ENCODE assay signal across 8 mouse cellular contexts in the genomic region with DNA sequence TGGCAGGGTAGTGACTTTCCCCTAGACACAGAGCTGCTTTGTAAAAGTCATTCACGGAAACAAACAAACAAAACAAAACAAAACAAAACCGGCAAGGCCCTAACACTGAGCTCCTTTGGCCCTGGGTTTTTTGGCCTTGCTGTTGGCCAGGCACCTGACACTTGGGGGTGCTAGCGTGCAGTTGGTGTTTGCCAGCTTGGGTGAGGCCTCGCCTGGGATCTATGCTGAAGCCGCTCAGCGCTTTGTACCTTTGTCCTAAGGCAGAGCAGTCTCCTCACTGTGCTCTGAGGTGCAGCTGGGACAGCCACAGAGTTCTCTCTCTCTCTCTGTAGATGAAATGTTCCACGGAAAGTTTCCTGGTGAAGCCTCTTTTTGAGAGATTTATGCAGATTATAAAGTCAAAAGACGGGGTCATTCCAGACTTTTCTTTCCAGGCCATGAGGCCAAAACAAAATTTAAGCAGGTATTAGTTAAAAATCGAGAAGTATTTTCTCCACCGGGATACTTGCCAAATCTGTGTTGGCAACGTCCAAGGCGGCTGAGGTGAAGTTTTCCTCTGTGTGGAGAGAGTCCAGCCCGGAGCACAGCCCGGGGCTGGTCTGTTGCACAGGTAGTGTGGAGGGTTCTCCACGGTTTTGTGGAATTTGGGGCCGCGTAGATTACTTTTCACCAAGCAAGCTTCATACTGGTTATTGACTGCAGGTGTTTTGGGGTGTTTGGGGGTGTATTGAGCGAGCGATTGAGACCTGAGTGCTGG.
DNase-seq lines count a peak whose midpoint lies in the region; ATAC-seq and TF ChIP-seq lines count a peak whose summit lies in the region.

No protein-coding gene starts in this region.

- CTCF ChIA-PET in Patski (lab: Charles Lee): interaction anchor here (0.7 to 2.7 kb wide), 9 partner anchors 11 to 746 kb away, joined by 3 to 12 read pairs (median 4); no protein-coding TSS in a partner anchor

- no peaks in the 10 kb centered on the region for H3K27me3 ChIP-seq in Patski
- no peaks in the 10 kb centered on the region for H3K27me3 ChIP-seq in forebrain, embryonic 16.5 days (replicated peaks; ENCODE audit: control insufficient read depth, insufficient read depth, low read length)
- no peaks in the 10 kb centered on the region for H3K27me3 ChIP-seq in lung, embryonic 16.5 days (ENCODE audit: control insufficient read depth, insufficient read depth, low read depth, low read length)

- WGBS in forebrain, embryonic 16.5 days: 32% methylated on average over 19 of the region's 19 CpGs
- WGBS in lung, embryonic 16.5 days: 39% methylated on average over 19 of the region's 19 CpGs

- POLR2A ChIA-PET in Patski (lab: Charles Lee): no interaction called here

- no peak overlapping the region for H3K4me3 ChIP-seq in forebrain, embryonic 16.5 days (replicated peaks; ENCODE audit: low read length)
- no peak overlapping the region for H3K4me3 ChIP-seq in layer of hippocampus, adult 2 months
- no peak overlapping the region for H3K4me3 ChIP-seq in lung, embryonic 16.5 days (ENCODE audit: low read length)

- H3K27ac ChIP-seq in forebrain, embryonic 16.5 days (ENCODE audit: low read length): no peak overlapping the region
- peak overlapping the region; percentile 39; the same call in 1 of the 2 replicates for H3K27ac ChIP-seq in layer of hippocampus, adult 2 months
- 0 out of 2 replicates have a peak overlapping the region, but pooled peaks have one; percentile 37 for H3K27ac ChIP-seq in lung, embryonic 16.5 days (ENCODE audit: low read length)

- no peak overlapping the region for H3K4me2 ChIP-seq in forebrain, embryonic 16.5 days (ENCODE audit: low read length)
- H3K4me2 ChIP-seq in lung, embryonic 16.5 days (ENCODE audit: low read depth, low read length): no peak overlapping the region

- no peaks in the 10 kb centered on the region for H3K9me3 ChIP-seq in forebrain, embryonic 16.5 days (ENCODE audit: control insufficient read depth, low read length)
- H3K9me3 ChIP-seq in lung, embryonic 16.5 days (ENCODE audit: control insufficient read depth, low read length): no peaks in the 10 kb centered on the region

- peak; percentile 78 for TF ChIP-seq CTCF in Patski (IDR thresholded peaks at IDR 0.05)
- TF ChIP-seq CTCF in layer of hippocampus, adult 2 months (conservative IDR thresholded peaks at IDR 0.05): peak; percentile 83

- in situ Hi-C loops in Patski (cut with MboI; ENCODE audit: low pct_unique_long_range_greater_than_20kb): loop anchor here (10.0 to 25.0 kb wide), 2 partner anchors 154 to 678 kb away; no protein-coding TSS in a partner anchor

- no peak for DNase-seq in Patski (ENCODE audit: low read depth, low spot score)
- peak; percentile 68 to 72 for DNase-seq in cerebellum, adult 18-20 months
- DNase-seq in layer of hippocampus, adult 2 months (ENCODE audit: low spot score in 2 of 2): peak; percentile 46 to 63
- peak; percentile 57 for DNase-seq in ovary, postnatal 14 days (ENCODE audit: low spot score)
- peak; percentile 33 to 65 for DNase-seq in urinary bladder, postnatal 36 days (ENCODE audit: low spot score in 2 of 2)

- H3K36me3 ChIP-seq in forebrain, embryonic 16.5 days (ENCODE audit: control insufficient read depth, insufficient read depth): no peaks in the 10 kb centered on the region
- H3K36me3 ChIP-seq in lung, embryonic 16.5 days (ENCODE audit: control insufficient read depth, insufficient read depth, low read length): no peaks in the 10 kb centered on the region

- peaks cover 10% of the 10 kb centered on the region for H3K4me1 ChIP-seq in forebrain, embryonic 16.5 days (replicated peaks; ENCODE audit: control insufficient read depth, insufficient read depth, low read length)
- peaks cover 12% of the 10 kb centered on the region; the same call in 1 of the 2 replicates for H3K4me1 ChIP-seq in lung, embryonic 16.5 days (replicated peaks; ENCODE audit: control insufficient read depth, insufficient read depth, low read length)

- no peak overlapping the region for H3K9ac ChIP-seq in forebrain, embryonic 16.5 days (replicated peaks; ENCODE audit: low read depth, low read length)
- peak overlapping the region; percentile 4; the same call in 1 of the 2 replicates for H3K9ac ChIP-seq in lung, embryonic 16.5 days (ENCODE audit: low read length)

- ATAC-seq in Patski: peak; percentile 73
- ATAC-seq in forebrain, embryonic 16.5 days: peak; percentile 67
- peak; percentile 77 to 85 for ATAC-seq in hematopoietic stem cell, adult 5-6 weeks (replicated peaks in 1 of 2; ENCODE audit: insufficient read depth in 1 of 2, low FRiP score in 2 of 2, low TSS enrichment in 1 of 2, low read depth in 1 of 2, poor library complexity in 2 of 2, severe bottlenecking in 2 of 2)
- peak; percentile 69 for ATAC-seq in lung, embryonic 16.5 days (ENCODE audit: low read depth)
